Mouse (Mus musculus): Measurements from ENCODE around the gene Sost.
"Not testable (repeated sequence)": the region's sequence is repeated elsewhere in the genome, so short reads cannot be mapped to it uniquely, and the experiment has no call there.

The Sost gene

GRCm38 (mm10) chr11:101966965-101967614 lies at the start of gene Sost:
TSS of gene Sost (minus strand) at chr11:101967015.
- no peak for DNase-seq

DNA sequence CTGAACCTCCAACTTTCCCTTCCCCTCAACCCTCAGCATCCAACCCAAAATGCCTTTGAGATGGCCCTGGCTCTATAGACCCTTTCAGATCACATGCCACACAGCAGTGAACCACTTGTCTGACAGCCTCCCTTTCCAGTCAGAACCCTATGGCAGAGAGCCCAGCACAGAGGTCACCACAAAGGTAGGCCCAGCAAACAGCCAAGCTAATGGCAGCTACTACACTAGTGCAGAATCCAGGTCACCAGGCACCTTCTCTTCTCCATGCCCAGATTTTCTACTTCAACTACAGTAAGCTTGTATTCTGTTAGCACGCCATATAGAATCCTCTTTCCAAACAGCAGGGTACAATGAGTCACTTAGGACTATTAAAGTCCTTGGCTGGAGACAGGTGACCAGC lies 49.3 kb upstream of the Sost start:
- peak; percentile 32 for DNase-seq

GRCm38 (mm10) chr11:102015472-102015871 lies 48.7 kb upstream of the Sost start:
- DNase-seq, result no peak

- no peak for DNase-seq
Measured at GRCm38 (mm10) chr11:102013201-102013600, 46.4 kb upstream of the Sost start.

DNA sequence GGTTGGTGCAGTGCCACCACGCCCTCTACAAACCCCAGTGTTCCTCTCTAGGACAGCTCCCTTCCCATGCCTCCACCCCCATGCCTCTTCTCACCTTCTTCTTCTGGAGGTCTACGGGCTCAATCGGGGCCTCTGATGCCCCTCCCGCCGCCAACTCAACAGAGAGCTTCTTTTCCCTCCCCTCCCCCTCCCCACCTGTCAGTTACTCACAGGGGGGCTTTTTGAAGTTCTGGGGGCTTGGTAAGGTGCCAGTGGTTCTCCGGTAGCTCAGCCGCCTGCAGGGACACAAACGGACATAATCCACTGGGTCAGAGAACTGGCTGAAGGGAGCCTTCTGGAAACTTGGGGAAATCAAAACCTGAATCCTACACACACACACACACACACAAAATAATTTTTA lies 44.7 kb upstream of the Sost start:
- DNase-seq, result no peak

DNA sequence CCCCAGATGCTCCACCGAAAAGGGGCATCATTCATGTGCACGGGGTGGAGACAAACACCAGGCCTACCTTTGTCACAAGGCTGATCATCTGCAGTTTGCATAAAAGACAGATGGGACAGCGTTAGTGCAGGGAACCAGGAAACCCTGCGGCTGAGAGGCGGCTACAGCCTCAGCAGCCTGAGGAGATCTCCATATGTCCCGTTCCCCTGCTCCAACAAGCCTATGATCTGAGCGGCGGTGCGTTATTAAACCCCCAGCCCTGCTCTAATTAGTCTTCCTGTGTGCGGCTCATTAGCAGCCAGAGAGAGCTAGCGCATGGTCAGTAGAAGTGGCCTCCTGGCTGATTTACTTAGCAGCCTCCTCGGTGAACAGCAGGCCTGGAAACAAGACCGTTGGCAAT lies 43.3 kb upstream of the Sost start:
- DNase-seq, result no peak

GRCm38 (mm10) chr11:102008954-102009637 lies 42.3 kb upstream of the Sost start:
- no peak for DNase-seq

GRCm38 (mm10) chr11:102008372-102008771 lies 41.6 kb upstream of the Sost start:
- no peak for DNase-seq

GRCm38 (mm10) chr11:102006688-102007087 lies 39.9 kb upstream of the Sost start:
- DNase-seq, result no peak

DNA sequence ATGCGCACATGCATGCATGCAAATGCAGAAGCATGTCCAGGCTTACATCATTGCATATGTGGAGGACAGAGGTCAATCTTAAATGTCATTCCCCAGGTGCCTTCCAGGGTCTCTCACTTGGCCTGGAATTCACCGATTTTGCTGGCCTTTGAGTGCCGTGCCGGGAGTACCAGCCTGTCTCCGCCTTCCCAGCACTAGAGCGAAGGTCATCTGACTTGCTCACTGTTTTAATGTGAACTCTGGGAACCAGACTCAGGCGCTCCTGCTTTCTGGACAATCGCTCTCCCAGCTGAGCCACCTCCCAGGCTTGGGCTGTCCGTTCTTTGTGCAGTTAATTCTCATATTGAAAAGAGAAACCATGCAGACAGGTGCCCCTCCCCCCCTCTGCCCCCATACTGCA lies 39.5 kb upstream of the Sost start:
- no peak for DNase-seq

DNA sequence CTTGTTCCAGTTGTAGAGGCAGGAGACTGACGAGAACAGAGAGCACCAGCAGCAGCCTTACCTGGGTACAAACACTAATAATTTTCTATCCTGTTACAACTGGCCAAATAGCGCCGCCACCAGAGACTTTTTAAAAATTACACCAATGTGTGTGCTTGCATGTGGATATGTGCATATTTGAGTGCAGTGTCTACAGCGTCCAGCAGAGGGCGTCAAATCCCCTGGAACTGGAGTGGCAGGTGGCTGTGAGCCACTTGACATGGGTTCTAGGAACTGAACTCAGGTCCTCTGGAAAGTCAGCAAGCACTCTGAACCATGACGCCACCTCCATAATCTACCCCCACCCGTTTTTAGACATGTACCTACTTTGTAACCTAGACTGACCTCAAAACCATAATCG lies 37.4 kb upstream of the Sost start:
- DNase-seq, result no peak

- DNase-seq, result no peak
Measured at GRCm38 (mm10) chr11:101999466-101999865, 32.7 kb upstream of the Sost start.

DNA sequence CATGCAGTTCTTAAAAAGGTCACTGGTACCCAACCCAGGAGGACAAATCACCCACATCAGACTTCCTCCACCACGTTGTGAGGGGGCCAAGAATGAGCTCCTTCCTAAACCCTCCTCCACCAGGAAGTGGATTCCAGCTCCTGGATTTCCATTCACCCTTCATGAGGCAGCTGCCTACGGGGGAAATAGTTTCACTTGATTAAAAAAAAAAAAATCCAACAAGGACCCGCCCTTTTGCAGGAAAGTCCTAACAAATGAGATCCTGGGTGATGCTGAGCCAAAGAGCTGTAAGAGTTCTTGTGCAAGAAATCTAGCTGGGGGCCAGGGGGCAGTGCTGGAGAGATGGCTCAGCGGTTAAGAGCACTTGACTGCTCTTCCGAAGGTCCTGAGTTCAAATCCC lies 31.4 kb upstream of the Sost start:
- DNase-seq, result peak; percentile 34

DNA sequence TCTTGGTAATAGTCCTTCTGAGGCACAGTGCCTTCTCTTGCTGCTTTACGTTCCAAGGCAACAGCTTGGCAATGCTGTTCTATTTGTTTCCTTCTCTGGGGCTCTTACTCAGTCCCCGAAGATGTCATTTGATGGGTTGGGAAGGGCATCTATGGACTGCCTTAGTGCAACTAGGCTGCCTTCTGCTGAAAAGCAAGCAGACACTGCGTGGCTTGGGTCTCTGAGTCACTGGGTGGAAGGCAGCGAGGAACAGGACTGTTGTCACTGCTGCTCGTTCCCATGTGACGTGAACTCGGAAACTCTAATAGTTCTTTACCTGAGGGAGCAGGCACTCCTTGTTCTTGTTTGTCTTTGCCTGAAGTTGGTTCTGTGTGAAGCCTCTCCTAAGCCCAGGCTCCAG lies 29.1 kb upstream of the Sost start:
- no peak for DNase-seq

GRCm38 (mm10) chr11:101994100-101994499 lies 27.3 kb upstream of the Sost start:
- DNase-seq, result no peak

DNA sequence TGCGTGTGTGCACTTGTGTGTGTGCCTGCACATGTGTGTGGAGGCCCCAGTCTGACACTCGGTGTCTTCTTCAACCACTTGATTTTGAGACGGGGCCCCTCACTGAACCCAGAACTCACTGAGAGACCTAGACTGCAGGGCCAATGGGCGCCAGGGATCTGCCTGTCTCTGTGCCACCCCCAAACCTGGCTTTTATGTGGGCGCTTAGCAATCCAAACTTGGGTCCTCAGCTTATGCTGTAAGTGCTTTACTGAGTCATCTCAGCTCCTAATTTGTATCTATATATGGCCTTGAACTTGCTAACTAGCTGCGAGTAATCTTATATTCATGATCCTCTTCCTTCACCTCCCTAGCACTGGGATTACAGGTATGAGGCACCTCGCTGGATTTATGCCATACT lies 25.6 kb upstream of the Sost start:
- DNase-seq, result no peak

DNA sequence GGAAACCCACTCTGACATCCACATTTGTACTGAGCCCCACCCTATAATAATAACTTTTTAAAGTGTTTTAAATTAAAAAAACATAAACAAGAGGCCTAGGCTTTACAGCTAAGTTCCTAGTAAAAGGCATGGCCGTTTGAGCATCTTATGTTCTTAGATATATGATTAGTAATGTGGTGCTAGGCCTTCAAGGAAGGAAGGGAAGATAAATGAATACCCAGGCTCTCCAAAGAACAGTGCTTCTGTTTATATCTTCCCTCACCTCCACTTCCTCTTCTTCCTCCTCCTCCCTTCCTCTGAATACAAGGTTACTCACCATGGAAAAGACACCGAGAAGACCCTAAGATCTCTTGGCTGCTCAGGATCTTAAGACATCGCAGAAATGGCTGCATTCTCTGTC lies 25.0 kb upstream of the Sost start:
- DNase-seq, result no peak

GRCm38 (mm10) chr11:101990244-101990643 lies 23.4 kb upstream of the Sost start:
- no peak for DNase-seq

- no peak for DNase-seq
Measured at GRCm38 (mm10) chr11:101986913-101987312, 20.1 kb upstream of the Sost start, which contains the start of gene Dusp3. TSS of gene Dusp3 (minus strand) at chr11:101987013.

GRCm38 (mm10) chr11:101985990-101986389 lies 19.2 kb upstream of the Sost start:
- peak; percentile 82 for DNase-seq

DNA sequence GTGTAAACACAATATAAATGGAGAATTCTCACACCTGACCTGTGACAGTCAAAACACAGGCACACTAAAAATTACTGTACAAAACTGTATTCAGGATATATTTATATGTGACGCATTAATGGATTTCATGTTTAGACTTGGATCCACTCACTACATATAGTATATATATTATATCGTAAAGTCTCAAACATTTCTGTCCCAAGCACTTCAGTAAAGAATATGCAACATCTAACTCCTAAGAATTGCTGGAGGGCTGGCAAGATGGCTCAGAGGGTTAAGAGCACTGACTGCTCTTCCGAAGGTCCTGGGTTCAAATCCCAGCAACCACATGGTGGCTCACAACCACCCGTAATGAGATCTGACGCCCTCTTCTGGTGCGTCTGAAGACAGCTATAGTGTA lies 18.6 kb upstream of the Sost start:
- not testable (repeated sequence) for DNase-seq

- peak; percentile 96 for DNase-seq
Measured at GRCm38 (mm10) chr11:101984054-101985025, 17.5 kb upstream of the Sost start, which contains the start of gene Cfap97d1. TSS of gene Cfap97d1 (plus strand) at chr11:101984279.

DNA sequence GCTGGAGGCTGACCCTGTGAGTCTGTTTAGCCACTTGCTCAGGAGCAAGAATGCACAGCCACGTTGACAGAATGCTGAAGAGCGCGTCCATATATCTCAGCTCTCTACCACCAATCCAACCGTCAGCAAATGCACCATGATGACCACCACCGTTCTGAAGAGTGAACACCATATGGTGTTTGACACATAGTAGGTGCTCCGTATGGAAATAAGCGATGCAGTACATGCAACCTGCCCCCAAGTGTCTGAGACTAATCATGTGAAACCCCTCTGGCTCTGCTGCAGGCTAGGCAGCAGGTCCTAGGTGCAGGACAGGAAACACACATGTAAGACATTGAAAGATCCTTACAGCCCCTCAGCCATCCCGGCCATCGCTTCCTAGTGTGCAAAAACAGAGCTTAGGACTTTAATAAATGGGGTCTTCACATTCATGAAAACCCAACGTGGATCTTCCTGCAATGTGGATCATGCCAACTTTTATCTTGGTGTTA lies 16.7 kb upstream of the Sost start:
- DNase-seq, result peak; percentile 20

Data from kidney, adult 11 months (tissue).